Mouse (Mus musculus): ENCODE measurements around the gene Rpl7l1. TPM values are rescaled to one million over a fixed set of nuclear protein-coding genes. Genes with fewer than 3 reads are reported as not detected.

The Rpl7l1 gene
- total RNA-seq (2023): 70.1 TPM

GRCm38 (mm10) chr17:46782341-46783221, at the start of gene Rpl7l1:
Gene Rpl7l1 (minus strand): TSS chr17:46782672.

GRCm38 (mm10) chr17:46772404-46773277, 9.8 kb downstream of the Rpl7l1 start, which contains the start of gene 2310039H08Rik:
Gene 2310039H08Rik (plus strand): TSS chr17:46772635.

GRCm38 (mm10) chr17:46763544-46763943, 18.9 kb downstream of the Rpl7l1 start, which contains the start of gene Ptcra:
Gene Ptcra (minus strand): TSS chr17:46763712.

GRCm38 (mm10) chr17:46751794-46752556, 30.5 kb downstream of the Rpl7l1 start, which contains the start of gene Cnpy3:
Gene Cnpy3 (minus strand): TSS chr17:46752214.

GRCm38 (mm10) chr17:46728904-46729318, 53.6 kb downstream of the Rpl7l1 start, which contains the start of gene Gnmt:
Gene Gnmt (minus strand): TSS chr17:46729168.

Other genes starting within 250 kb of the Rpl7l1 start
- 20.4 TPM for gene Cul9, start 236.3 kb downstream of the Rpl7l1 start, total RNA-seq (2023)
- gene Srf, start 226.5 kb downstream of the Rpl7l1 start, total RNA-seq (2023): 66.8 TPM
- not detected for gene Ptk7, start 153.2 kb downstream of the Rpl7l1 start, total RNA-seq (2023)
- 15.0 TPM for gene Klc4, start 136.7 kb downstream of the Rpl7l1 start, total RNA-seq (2023)
- gene Mrpl2, start 136.4 kb downstream of the Rpl7l1 start, total RNA-seq (2023): 31.6 TPM
- gene Cul7, start 132.3 kb downstream of the Rpl7l1 start, total RNA-seq (2023): 7.3 TPM
- gene Rrp36, start 108.3 kb downstream of the Rpl7l1 start, total RNA-seq (2023): 34.8 TPM
- gene Mea1, start 103.9 kb downstream of the Rpl7l1 start, total RNA-seq (2023): 31.5 TPM
- 46.1 TPM for gene Klhdc3, start 101.8 kb downstream of the Rpl7l1 start, total RNA-seq (2023)
- 34.2 TPM for gene Ppp2r5d, start 77.6 kb downstream of the Rpl7l1 start, total RNA-seq (2023)
- 28.2 TPM for gene Pex6, start 71.2 kb downstream of the Rpl7l1 start, total RNA-seq (2023)
- 3.2 TPM for gene Gnmt, start 53.5 kb downstream of the Rpl7l1 start, total RNA-seq (2023)
- gene Cnpy3, start 30.5 kb downstream of the Rpl7l1 start, total RNA-seq (2023): 57.9 TPM
- 0.40 TPM for gene Ptcra, start 19.0 kb downstream of the Rpl7l1 start, total RNA-seq (2023)
- 22.0 TPM for gene 2310039H08Rik, start 10.0 kb downstream of the Rpl7l1 start, total RNA-seq (2023)
- 30.8 TPM for gene Bicral, start 75.8 kb upstream of the Rpl7l1 start, total RNA-seq (2023)
- 14.1 TPM for gene Tbcc, start 108.0 kb upstream of the Rpl7l1 start, total RNA-seq (2023)
- gene Prph2, start 127.8 kb upstream of the Rpl7l1 start, total RNA-seq (2023): not detected
- 94.4 TPM for gene Ubr2, start 227.9 kb upstream of the Rpl7l1 start, total RNA-seq (2023)

Measured in CD8-positive naive resting alpha-beta T cell, adult 57 days (primary cell).